12 mouse cellular contexts compared by ENCODE assay signal in the genomic region with DNA sequence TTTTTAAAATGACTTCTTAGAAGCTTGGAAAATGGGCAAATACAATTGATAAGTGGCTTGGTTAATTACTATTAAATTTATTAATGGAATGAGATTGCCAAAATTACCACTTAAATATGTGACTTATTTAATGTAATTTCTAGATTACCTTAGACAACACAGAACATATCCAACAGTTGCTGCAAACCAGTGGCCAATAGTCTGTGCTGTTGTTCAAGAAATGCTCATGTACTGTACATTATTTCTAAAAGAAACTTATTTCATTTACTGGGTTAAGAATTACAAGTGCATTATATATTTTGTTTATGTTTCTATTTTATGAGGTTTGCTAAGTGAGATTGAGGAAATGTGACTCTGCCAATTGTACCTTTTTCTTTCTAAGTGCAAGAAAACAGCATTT.
DNase-seq lines count a peak whose midpoint lies in the region; ATAC-seq and TF ChIP-seq lines count a peak whose summit lies in the region.
"Had no signal": no experiment of that assay in that cellular context is flagged by ENCODE, and none has a peak within 500 bp of the region (broad histone marks: within the 10 kb centered on the region; RNA-seq: fewer than 3 reads in every experiment).

No protein-coding gene starts in this region.

- H3K9me3 ChIP-seq in hindbrain, embryonic 14.5 days (ENCODE audit: control insufficient read depth, low read length): no peaks in the 10 kb centered on the region
- H3K9me3 ChIP-seq in hindbrain, embryonic 12.5 days (replicated peaks): no peaks in the 10 kb centered on the region
- no peaks in the 10 kb centered on the region for H3K9me3 ChIP-seq in lung, embryonic 14.5 days (ENCODE audit: low read depth, low read length)
- H3K9me3 ChIP-seq: limb, embryonic 12.5 days; lung, embryonic 15.5 days had no signal

- H3K4me3 ChIP-seq in hindbrain, embryonic 14.5 days (replicated peaks; ENCODE audit: low read length): no peak overlapping the region
- H3K4me3 ChIP-seq in hindbrain, embryonic 12.5 days: no peak overlapping the region
- no peak overlapping the region for H3K4me3 ChIP-seq in lung, embryonic 14.5 days (ENCODE audit: low read depth, low read length)
- H3K4me3 ChIP-seq: limb, embryonic 12.5 days; lung, embryonic 15.5 days had no signal

- no peak overlapping the region for H3K9ac ChIP-seq in hindbrain, embryonic 14.5 days
- H3K9ac ChIP-seq in hindbrain, embryonic 12.5 days: no peak overlapping the region
- no peak overlapping the region for H3K9ac ChIP-seq in lung, embryonic 14.5 days
- H3K9ac ChIP-seq: limb, embryonic 12.5 days; lung, embryonic 15.5 days had no signal

- H3K4me2 ChIP-seq in hindbrain, embryonic 14.5 days (replicated peaks): no peak overlapping the region
- H3K4me2 ChIP-seq in hindbrain, embryonic 12.5 days (replicated peaks): no peak overlapping the region
- no peak overlapping the region for H3K4me2 ChIP-seq in lung, embryonic 14.5 days
- H3K4me2 ChIP-seq: limb, embryonic 12.5 days; lung, embryonic 15.5 days had no signal

- no peaks in the 10 kb centered on the region; the same call in 1 of the 2 replicates for H3K4me1 ChIP-seq in hindbrain, embryonic 14.5 days (replicated peaks; ENCODE audit: control insufficient read depth, insufficient read depth, low read length)
- H3K4me1 ChIP-seq in hindbrain, embryonic 12.5 days: no peaks in the 10 kb centered on the region
- H3K4me1 ChIP-seq in lung, embryonic 14.5 days (ENCODE audit: insufficient read depth): no peaks in the 10 kb centered on the region
- H3K4me1 ChIP-seq: limb, embryonic 12.5 days; lung, embryonic 15.5 days had no signal

- H3K36me3 ChIP-seq in hindbrain, embryonic 14.5 days (replicated peaks; ENCODE audit: control insufficient read depth, insufficient read depth): no peaks in the 10 kb centered on the region
- H3K36me3 ChIP-seq in hindbrain, embryonic 12.5 days: no peaks in the 10 kb centered on the region
- no peaks in the 10 kb centered on the region for H3K36me3 ChIP-seq in lung, embryonic 14.5 days (ENCODE audit: insufficient read depth)
- H3K36me3 ChIP-seq: limb, embryonic 12.5 days; lung, embryonic 15.5 days had no signal

- TF ChIP-seq CTCF in lung, embryonic 14.5 days (IDR thresholded peaks at IDR 0.05; ENCODE audit: low read depth): 0 out of 2 replicates have a peak, but pooled peaks have one; percentile 2

- ATAC-seq in hindbrain, embryonic 14.5 days (ENCODE audit: low FRiP score): no peak
- ATAC-seq in hindbrain, embryonic 12.5 days (ENCODE audit: low FRiP score): no peak
- no peak for ATAC-seq in lung, embryonic 14.5 days (ENCODE audit: insufficient read depth)
- ATAC-seq: intestine, embryonic 16.5 days had no signal

- no peak overlapping the region for H3K27ac ChIP-seq in hindbrain, embryonic 14.5 days
- no peak overlapping the region for H3K27ac ChIP-seq in hindbrain, embryonic 12.5 days
- no peak overlapping the region for H3K27ac ChIP-seq in lung, embryonic 14.5 days (ENCODE audit: low read depth)
- H3K27ac ChIP-seq: limb, embryonic 12.5 days; lung, embryonic 15.5 days had no signal

- no peaks in the 10 kb centered on the region for H3K27me3 ChIP-seq in hindbrain, embryonic 14.5 days (ENCODE audit: control insufficient read depth, insufficient read depth, low read length)
- no peaks in the 10 kb centered on the region for H3K27me3 ChIP-seq in hindbrain, embryonic 12.5 days
- H3K27me3 ChIP-seq in lung, embryonic 14.5 days (ENCODE audit: insufficient read depth, low read length): no peaks in the 10 kb centered on the region
- H3K27me3 ChIP-seq: limb, embryonic 12.5 days; lung, embryonic 15.5 days had no signal

- peak; percentile 14 to 26 for DNase-seq in adrenal gland, postnatal 36 days
- DNase-seq in adrenal gland, postnatal 4 days (ENCODE audit: low spot score in 2 of 2): no peak
- DNase-seq in hindbrain, embryonic 14.5 days (ENCODE audit: low spot score): peak; percentile 61
- DNase-seq in lung, embryonic 14.5 days: peak; percentile 26
- no peak for DNase-seq in lung, adult 18-20 months
- DNase-seq in cerebellum, postnatal 36 days: peak; percentile 2 to 12
- DNase-seq in frontal cortex, postnatal 25 days (ENCODE audit: low spot score in 2 of 2): no peak
- DNase-seq: adrenal gland, adult 2 months had no signal

Comparison
In these comparisons a context has a peak if more than half of its experiments do, and no peak if none do; other contexts are left out.
1. DNase-seq: peak in adrenal gland, postnatal 36 days (2 of 2), hindbrain, embryonic 14.5 days (single experiment), lung, embryonic 14.5 days (single experiment) and cerebellum, postnatal 36 days (2 of 2); none in adrenal gland, postnatal 4 days (0 of 2), lung, adult 18-20 months (0 of 2) and frontal cortex, postnatal 25 days (0 of 2).